Mouse (Mus musculus): ENCODE data around the gene Hspb8. TPM values are rescaled to one million over a fixed set of nuclear protein-coding genes. Genes with fewer than 3 reads are reported as not detected.

The Hspb8 gene
- polyA plus RNA-seq, 1 experiment from 2014 or later, result 8.1 TPM

DNA sequence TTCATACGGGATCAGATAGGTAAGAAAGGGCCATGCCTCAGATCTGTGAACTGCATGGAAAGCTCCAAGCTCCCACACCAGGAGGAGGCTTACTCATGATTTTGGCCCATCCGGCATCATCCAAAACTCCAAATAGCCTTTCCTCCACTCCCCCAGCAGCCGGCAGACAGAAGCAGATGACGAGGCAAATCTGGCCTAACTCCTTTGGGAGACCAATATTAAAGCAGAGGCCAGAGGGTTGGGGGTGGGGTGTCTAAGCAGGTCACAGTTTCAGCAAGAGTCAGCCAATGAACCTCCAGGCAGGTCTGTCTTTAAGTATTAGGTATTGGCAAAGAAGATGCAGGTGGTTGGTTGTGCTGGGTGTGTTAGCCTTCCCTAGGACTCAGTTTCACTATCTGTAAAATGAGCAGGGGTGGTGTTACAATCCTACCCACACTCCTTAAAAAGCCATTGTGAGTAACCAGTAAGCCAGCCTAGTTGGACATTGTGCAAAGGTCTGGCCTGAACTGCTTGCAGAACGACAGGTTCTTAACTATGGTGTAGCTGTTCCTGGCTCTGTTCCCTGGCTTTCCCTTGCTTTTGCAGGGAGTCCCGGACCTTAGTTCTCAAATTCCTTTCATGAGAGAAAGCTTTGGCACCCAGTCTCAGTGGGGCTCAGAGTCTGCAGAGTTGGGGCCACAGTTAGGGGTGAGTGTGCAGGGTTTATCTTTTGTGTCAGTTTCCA is 3.2 kb downstream of the Hspb8 start:
- no peaks in the 10 kb centered on the region for H3K27me3 ChIP-seq (ENCODE audit: insufficient read depth, low read length)
- no peaks in the 10 kb centered on the region for H3K36me3 ChIP-seq (ENCODE audit: insufficient read depth)
- DNase-seq, result no peak
- 67% methylated on average over 6 of the region's 6 CpGs for WGBS
- H3K4me2 ChIP-seq, result peak overlapping the region; percentile 46; the same call in 1 of the 2 replicates
- H3K27ac ChIP-seq (ENCODE audit: low read depth), result no peak overlapping the region
- peaks cover 32% of the 10 kb centered on the region for H3K4me1 ChIP-seq (ENCODE audit: insufficient read depth)
- no peaks in the 10 kb centered on the region for H3K9me3 ChIP-seq (ENCODE audit: low read depth, low read length)
- no peak for TF ChIP-seq CTCF (IDR thresholded peaks at IDR 0.05; ENCODE audit: low read depth)
- H3K9ac ChIP-seq, result no peak overlapping the region
- H3K4me3 ChIP-seq (ENCODE audit: low read depth, low read length), result no peak overlapping the region
- no peak for ATAC-seq (ENCODE audit: insufficient read depth)

DNA sequence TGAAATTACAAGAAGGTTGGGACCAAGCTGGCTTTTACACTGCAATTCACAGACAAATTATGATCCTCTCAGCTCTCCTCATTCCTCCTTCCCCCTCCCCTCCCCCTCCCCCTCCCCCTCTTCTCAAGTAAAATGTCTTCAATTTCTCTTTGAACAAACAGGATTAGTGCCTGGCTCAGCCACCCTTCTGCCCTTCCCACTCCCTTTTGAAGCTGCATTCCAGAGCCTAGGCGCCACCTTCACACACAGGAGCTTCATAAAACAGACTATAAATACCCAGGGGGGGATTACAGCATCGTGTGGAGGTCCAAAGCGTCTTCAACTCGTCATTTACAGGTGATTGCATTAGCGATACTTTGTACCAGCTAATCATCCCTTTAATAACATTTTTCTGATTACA is 6.5 kb downstream of the Hspb8 start:
- TF ChIP-seq CTCF (IDR thresholded peaks at IDR 0.05; ENCODE audit: low read depth), result no peak
- Histone ChIP-seq H3K4me2 (no peak overlapping the region), H3K9me3 (ENCODE audit: low read depth, low read length) (no peaks in the 10 kb centered on the region), H3K9ac (no peak overlapping the region), H3K4me1 (ENCODE audit: insufficient read depth) (peaks cover 24% of the 10 kb centered on the region), H3K27ac (ENCODE audit: low read depth) (peak overlapping the region; percentile 63), H3K27me3 (ENCODE audit: insufficient read depth, low read length) (no peaks in the 10 kb centered on the region), H3K4me3 (ENCODE audit: low read depth, low read length) (no peak overlapping the region), H3K36me3 (ENCODE audit: insufficient read depth) (no peaks in the 10 kb centered on the region)
- WGBS, result 8% methylated on average over 5 of the region's 5 CpGs
- ATAC-seq (ENCODE audit: insufficient read depth) (no peak), DNase-seq (peak; percentile 35)

DNA sequence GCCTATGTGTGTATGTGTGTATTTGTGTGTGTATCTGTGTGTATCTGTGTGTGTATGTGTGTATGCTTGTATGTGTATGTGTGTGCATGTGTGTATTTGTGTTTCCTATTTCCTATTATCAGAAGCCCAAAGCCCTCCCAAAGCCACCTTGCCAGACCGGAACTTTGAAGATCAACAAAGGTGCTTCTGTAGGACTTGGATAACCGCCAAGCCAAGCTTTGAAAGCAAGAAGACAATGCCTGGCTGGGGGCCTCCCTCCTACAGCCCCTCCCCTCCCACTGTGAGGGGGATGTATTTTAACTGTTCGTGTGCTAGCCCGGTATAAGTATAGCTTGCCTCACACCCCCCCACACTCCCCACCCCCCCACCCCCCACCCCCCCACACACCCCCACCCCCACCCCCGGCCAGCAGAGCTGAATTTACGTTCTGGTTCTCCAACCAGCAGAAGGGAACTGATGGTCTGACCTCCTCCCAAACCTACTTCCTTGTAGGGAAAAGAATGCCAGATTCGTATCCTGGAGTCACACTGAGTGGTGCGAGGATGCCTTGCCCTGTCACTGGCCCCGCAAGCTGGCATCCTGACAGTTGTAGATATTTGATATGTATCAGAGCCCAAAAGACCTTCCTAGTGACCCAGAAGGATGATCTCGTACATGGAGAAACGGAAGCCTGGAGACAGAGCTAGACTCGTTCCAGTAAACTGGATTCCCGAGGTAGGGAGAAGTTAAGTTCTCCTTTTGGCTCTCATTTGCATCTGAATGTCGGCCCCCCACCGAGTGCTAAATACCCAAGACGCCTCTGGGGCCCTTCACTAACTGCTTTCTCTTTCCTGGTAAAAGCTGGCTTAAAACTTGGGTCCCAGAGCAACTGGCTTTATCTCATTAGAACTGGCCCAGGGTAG is 12.7 kb downstream of the Hspb8 start:
- Histone ChIP-seq H3K4me1 (ENCODE audit: insufficient read depth) (peaks cover 11% of the 10 kb centered on the region), H3K9ac (no peak overlapping the region), H3K9me3 (ENCODE audit: low read depth, low read length) (no peaks in the 10 kb centered on the region), H3K27me3 (ENCODE audit: insufficient read depth, low read length) (no peaks in the 10 kb centered on the region), H3K27ac (ENCODE audit: low read depth) (peak overlapping the region; percentile 38; the same call in 1 of the 2 replicates), H3K36me3 (ENCODE audit: insufficient read depth) (no peaks in the 10 kb centered on the region), H3K4me2 (no peak overlapping the region), H3K4me3 (ENCODE audit: low read depth, low read length) (no peak overlapping the region)
- 0 out of 2 replicates have a peak, but pooled peaks have one; percentile 18 for ATAC-seq (ENCODE audit: insufficient read depth)
- no peak for TF ChIP-seq CTCF (IDR thresholded peaks at IDR 0.05; ENCODE audit: low read depth)
- WGBS, result 6% methylated on average over 16 of the region's 16 CpGs
- DNase-seq, result peak; percentile 80

DNA sequence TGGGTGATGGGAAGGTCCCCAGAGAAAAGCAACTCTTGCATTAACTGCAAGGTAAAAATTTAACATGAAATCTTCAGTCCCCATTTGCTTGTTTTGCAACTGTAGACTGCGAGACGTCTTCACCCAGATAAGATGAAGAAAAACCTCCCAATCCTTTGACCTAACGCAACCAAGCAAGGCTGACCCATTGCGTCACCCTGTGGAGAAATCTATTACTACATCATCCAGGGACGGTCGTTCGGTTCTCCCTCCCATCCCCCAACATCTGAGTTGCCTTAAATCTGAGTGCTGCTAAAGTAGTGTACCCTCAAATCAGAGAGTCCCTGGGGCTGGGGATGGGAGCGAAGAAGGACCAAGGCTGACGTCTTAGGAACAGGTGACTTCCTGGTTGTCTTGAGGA is 13.7 kb downstream of the Hspb8 start:
- 57% methylated on average over 9 of the region's 9 CpGs for WGBS
- Histone ChIP-seq H3K4me2 (no peak overlapping the region), H3K9me3 (ENCODE audit: low read depth, low read length) (no peaks in the 10 kb centered on the region), H3K9ac (no peak overlapping the region), H3K4me1 (ENCODE audit: insufficient read depth) (peaks cover 11% of the 10 kb centered on the region), H3K27ac (ENCODE audit: low read depth) (peak overlapping the region; percentile 30; the same call in 1 of the 2 replicates), H3K27me3 (ENCODE audit: insufficient read depth, low read length) (no peaks in the 10 kb centered on the region), H3K4me3 (ENCODE audit: low read depth, low read length) (no peak overlapping the region), H3K36me3 (ENCODE audit: insufficient read depth) (no peaks in the 10 kb centered on the region)
- ATAC-seq (ENCODE audit: insufficient read depth) (no peak), DNase-seq (no peak)
- 0 out of 2 replicates have a peak, but pooled peaks have one; percentile 11 for TF ChIP-seq CTCF (IDR thresholded peaks at IDR 0.05; ENCODE audit: low read depth)

DNA sequence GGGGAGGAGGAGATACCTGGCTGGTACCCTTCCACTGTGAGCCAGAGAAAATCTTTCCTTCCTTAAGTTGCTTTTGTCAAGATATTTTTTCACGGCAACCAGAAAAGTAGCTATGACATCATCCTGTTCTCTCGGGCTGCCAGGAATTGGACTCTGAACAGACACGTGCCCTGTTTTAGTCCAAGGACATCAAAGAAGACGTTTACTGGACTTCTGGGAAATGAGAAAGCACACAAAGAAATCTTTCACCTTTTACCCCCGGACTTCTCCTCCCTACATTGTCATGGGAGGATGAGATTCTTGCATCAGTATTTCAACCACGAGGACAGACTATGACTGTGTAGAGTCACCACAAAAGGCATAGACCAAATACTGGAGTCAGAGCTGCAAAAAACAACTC is 14.7 kb downstream of the Hspb8 start:
- peaks cover 11% of the 10 kb centered on the region for H3K4me1 ChIP-seq (ENCODE audit: insufficient read depth)
- ATAC-seq (ENCODE audit: insufficient read depth), result no peak
- no peaks in the 10 kb centered on the region for H3K9me3 ChIP-seq (ENCODE audit: low read depth, low read length)
- no peak overlapping the region for H3K4me2 ChIP-seq
- H3K9ac ChIP-seq, result no peak overlapping the region
- no peak for TF ChIP-seq CTCF (IDR thresholded peaks at IDR 0.05; ENCODE audit: low read depth)
- peak overlapping the region; percentile 31; the same call in 1 of the 2 replicates for H3K27ac ChIP-seq (ENCODE audit: low read depth)
- 22% methylated on average over 6 of the region's 6 CpGs for WGBS
- no peaks in the 10 kb centered on the region for H3K27me3 ChIP-seq (ENCODE audit: insufficient read depth, low read length)
- H3K4me3 ChIP-seq (ENCODE audit: low read depth, low read length), result no peak overlapping the region
- no peaks in the 10 kb centered on the region for H3K36me3 ChIP-seq (ENCODE audit: insufficient read depth)
- peak; percentile 54 for DNase-seq

DNA sequence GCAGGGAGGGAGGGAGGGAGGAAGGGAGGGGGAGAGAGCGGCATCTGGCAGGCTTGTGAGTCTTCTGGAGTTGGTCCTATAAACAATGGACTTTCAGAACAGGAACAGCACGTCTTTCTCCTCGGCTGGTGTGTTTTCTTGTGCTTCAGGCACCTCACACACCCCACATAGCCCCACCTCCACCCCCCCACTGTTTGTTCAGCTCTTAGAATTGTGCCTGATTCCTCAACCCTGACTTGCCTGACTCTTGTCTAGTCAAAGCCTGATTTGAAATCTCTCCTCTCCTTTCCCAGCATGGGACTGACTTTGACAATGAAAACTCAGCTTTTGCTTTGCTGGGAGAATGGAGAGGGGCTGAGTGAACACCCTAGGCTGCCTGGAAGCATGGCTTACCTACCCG is 15.3 kb downstream of the Hspb8 start:
- no peak overlapping the region for H3K4me3 ChIP-seq (ENCODE audit: low read depth, low read length)
- peak overlapping the region; percentile 31; the same call in 1 of the 2 replicates for H3K27ac ChIP-seq (ENCODE audit: low read depth)
- TF ChIP-seq CTCF (IDR thresholded peaks at IDR 0.05; ENCODE audit: low read depth), result no peak
- DNase-seq, result peak; percentile 34
- H3K27me3 ChIP-seq (ENCODE audit: insufficient read depth, low read length), result no peaks in the 10 kb centered on the region
- H3K4me1 ChIP-seq (ENCODE audit: insufficient read depth), result peaks cover 11% of the 10 kb centered on the region
- ATAC-seq (ENCODE audit: insufficient read depth), result peak; percentile 35; the same call in 1 of the 2 replicates
- no peak overlapping the region for H3K4me2 ChIP-seq
- no peaks in the 10 kb centered on the region for H3K36me3 ChIP-seq (ENCODE audit: insufficient read depth)
- 19% methylated on average over 4 of the region's 4 CpGs for WGBS
- no peaks in the 10 kb centered on the region for H3K9me3 ChIP-seq (ENCODE audit: low read depth, low read length)
- H3K9ac ChIP-seq, result no peak overlapping the region

DNA sequence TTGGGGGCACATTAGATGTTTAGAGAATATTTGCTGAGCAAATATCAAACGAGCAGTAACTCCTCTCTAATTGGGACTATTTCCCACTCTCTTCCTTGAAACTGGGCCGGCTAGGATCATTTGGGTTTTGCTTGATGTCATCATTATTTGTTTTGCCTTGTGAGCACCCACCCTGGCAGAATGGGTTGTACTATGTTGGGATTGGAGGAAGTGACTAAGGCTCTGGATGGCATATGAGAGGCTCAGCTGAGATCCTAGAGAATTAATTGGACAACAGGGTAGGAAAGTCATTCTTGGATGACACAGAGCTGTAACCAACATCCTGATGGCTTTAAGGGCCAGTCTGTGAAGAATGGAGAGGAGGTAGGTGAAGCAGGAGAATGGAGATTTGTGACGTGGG is 16.2 kb downstream of the Hspb8 start:
- Histone ChIP-seq H3K9me3 (ENCODE audit: low read depth, low read length) (no peaks in the 10 kb centered on the region), H3K36me3 (ENCODE audit: insufficient read depth) (no peaks in the 10 kb centered on the region), H3K27ac (ENCODE audit: low read depth) (no peak overlapping the region), H3K27me3 (ENCODE audit: insufficient read depth, low read length) (no peaks in the 10 kb centered on the region), H3K9ac (no peak overlapping the region), H3K4me3 (ENCODE audit: low read depth, low read length) (no peak overlapping the region), H3K4me2 (no peak overlapping the region), H3K4me1 (ENCODE audit: insufficient read depth) (peaks cover 11% of the 10 kb centered on the region)
- ATAC-seq (ENCODE audit: insufficient read depth) (no peak), DNase-seq (no peak)
- WGBS, result 51% methylated on average over 3 of the region's 3 CpGs
- no peak for TF ChIP-seq CTCF (IDR thresholded peaks at IDR 0.05; ENCODE audit: low read depth)
